Mouse (Mus musculus) midbrain, embryonic 13.5 days (tissue): ENCODE data around the gene Sctr. TPM values are rescaled to one million over a fixed set of nuclear protein-coding genes. Genes with fewer than 3 reads are reported as not detected.
"Not testable (repeated sequence)": the region's sequence is repeated elsewhere in the genome, so short reads cannot be mapped to it uniquely, and the experiment has no call there.

ENCODE experiments used
- ATAC-seq: fragments of 200-750 bp; cut with Nextera tagmentation; 2 replicates; pipeline ENCODE4 v1.8.0; 2017; ENCODE audit warnings: mild to moderate bottlenecking, moderate TSS enrichment, moderate library complexity
- H3K27ac ChIP-seq: fragments of 300-500 bp; sonication (generic); 2 replicates; pipeline ENCODE4 v1.5.1; 2015; ENCODE audit warnings: inconsistent platforms, mild to moderate bottlenecking, moderate library complexity
- H3K27me3 ChIP-seq: fragments of 300-500 bp; sonication (generic); 2 replicates; pipeline ENCODE4 v1.6.1; 2015; ENCODE audit warnings: mild to moderate bottlenecking, inconsistent platforms
- H3K36me3 ChIP-seq: fragments of 300-500 bp; sonication (generic); 2 replicates; pipeline ENCODE4 v1.6.1; 2015; ENCODE audit warnings: mild to moderate bottlenecking, inconsistent platforms
- H3K4me1 ChIP-seq: fragments of 300-500 bp; sonication (generic); replicated peaks from 2 replicates; pipeline ENCODE4 v1.6.1; 2015; ENCODE audit warnings: inconsistent platforms
- H3K4me2 ChIP-seq: fragments of 300-500 bp; sonication (generic); replicated peaks from 2 replicates; pipeline ENCODE4 v1.6.1; 2015; ENCODE audit warnings: moderate library complexity, mild to moderate bottlenecking, inconsistent platforms
- H3K4me3 ChIP-seq: fragments of 300-500 bp; sonication (generic); replicated peaks from 2 replicates; pipeline ENCODE4 v1.5.1; 2015; ENCODE audit warnings: mild to moderate bottlenecking, inconsistent platforms
- H3K9ac ChIP-seq: fragments of 300-500 bp; sonication (generic); replicated peaks from 2 replicates; pipeline ENCODE4 v1.6.1; 2015; ENCODE audit warnings: mild to moderate bottlenecking, inconsistent platforms
- H3K9me3 ChIP-seq: fragments of 300-500 bp; sonication (generic); 2 replicates; pipeline ENCODE4 v1.6.1; 2016; ENCODE audit warnings: mild to moderate bottlenecking, inconsistent platforms
- WGBS: fragments of 180-500 bp; shearing (Covaris S2); methylation state at CpG from one replicate; pipeline ENCODE4 v1.1.7; 2015; 5-methylcytosine and 5-hydroxymethylcytosine counted together
- polyA plus RNA-seq: library from polyadenylated mRNA; unstranded; fragments of >200 nt; fragmentation: Nextera tagmentation; extraction: Ambion mirVana; gene quantifications from 2 replicates; pipeline ENCODE4 v1.2.1, GENCODE M21; 2015

The Sctr gene
- polyA plus RNA-seq, 1 experiment from 2014 or later, result 0.98 TPM

- H3K9ac ChIP-seq, result no peak overlapping the region
- WGBS, result 70% methylated on average over 4 of the region's 4 CpGs
- no peak for ATAC-seq
- no peak overlapping the region for H3K4me2 ChIP-seq
- no peaks in the 10 kb centered on the region for H3K9me3 ChIP-seq
- H3K36me3 ChIP-seq, result no peaks in the 10 kb centered on the region
- H3K4me1 ChIP-seq, result peaks cover 20% of the 10 kb centered on the region
- peaks cover 51% of the 10 kb centered on the region for H3K27me3 ChIP-seq
- no peak overlapping the region for H3K27ac ChIP-seq
- no peak overlapping the region for H3K4me3 ChIP-seq
Measured at GRCm38 (mm10) chr1:120074931-120075330, 68.2 kb downstream of the Sctr start.

- Histone ChIP-seq H3K9me3 (no peaks in the 10 kb centered on the region), H3K9ac (no peak overlapping the region), H3K4me2 (no peak overlapping the region), H3K36me3 (no peaks in the 10 kb centered on the region), H3K4me1 (peaks cover 20% of the 10 kb centered on the region), H3K27ac (no peak overlapping the region), H3K4me3 (no peak overlapping the region), H3K27me3 (peaks cover 51% of the 10 kb centered on the region)
- WGBS, result 81% methylated on average over 5 of the region's 5 CpGs
- ATAC-seq, result no peak
Measured at GRCm38 (mm10) chr1:120075507-120075906, 68.8 kb downstream of the Sctr start.

- no peaks in the 10 kb centered on the region for H3K9me3 ChIP-seq
- no peak for ATAC-seq
- no peak overlapping the region for H3K9ac ChIP-seq
- no peak overlapping the region for H3K27ac ChIP-seq
- H3K36me3 ChIP-seq, result no peaks in the 10 kb centered on the region
- peaks cover 34% of the 10 kb centered on the region for H3K27me3 ChIP-seq
- H3K4me3 ChIP-seq, result no peak overlapping the region
- peaks cover 18% of the 10 kb centered on the region for H3K4me1 ChIP-seq
- H3K4me2 ChIP-seq, result no peak overlapping the region
- 13% methylated on average over 9 of the region's 9 CpGs for WGBS
Measured at GRCm38 (mm10) chr1:120077746-120078410, 71.2 kb downstream of the Sctr start.

GRCm38 (mm10) chr1:120080632-120081031 is 73.9 kb downstream of the Sctr start:
- H3K27ac ChIP-seq, result no peak overlapping the region
- no peak overlapping the region for H3K4me2 ChIP-seq
- H3K36me3 ChIP-seq, result no peaks in the 10 kb centered on the region
- no peak overlapping the region for H3K9ac ChIP-seq
- no peak for ATAC-seq
- peaks cover 6% of the 10 kb centered on the region; the same call in 1 of the 2 replicates for H3K27me3 ChIP-seq
- WGBS, result 83% methylated on average over 1 of the region's 1 CpGs
- no peak overlapping the region for H3K4me3 ChIP-seq
- no peaks in the 10 kb centered on the region for H3K9me3 ChIP-seq
- 0 out of 2 replicates have a peak, but pooled peaks cover 5% of the 10 kb centered on the region for H3K4me1 ChIP-seq

GRCm38 (mm10) chr1:120082957-120083585 is 76.4 kb downstream of the Sctr start:
- Histone ChIP-seq H3K36me3 (no peaks in the 10 kb centered on the region), H3K27ac (no peak overlapping the region), H3K4me2 (no peak overlapping the region), H3K4me1 (0 out of 2 replicates have a peak, but pooled peaks cover 2% of the 10 kb centered on the region), H3K4me3 (no peak overlapping the region), H3K9ac (no peak overlapping the region), H3K9me3 (no peaks in the 10 kb centered on the region), H3K27me3 (no peaks in the 10 kb centered on the region)
- WGBS, result 39% methylated on average over 7 of the region's 7 CpGs
- no peak for ATAC-seq

- ATAC-seq, result no peak
- H3K4me3 ChIP-seq, result no peak overlapping the region
- 71% methylated on average over 5 of the region's 5 CpGs for WGBS
- H3K27ac ChIP-seq, result no peak overlapping the region
- no peaks in the 10 kb centered on the region for H3K4me1 ChIP-seq
- H3K9ac ChIP-seq, result no peak overlapping the region
- no peaks in the 10 kb centered on the region for H3K27me3 ChIP-seq
- no peaks in the 10 kb centered on the region for H3K36me3 ChIP-seq
- no peaks in the 10 kb centered on the region for H3K9me3 ChIP-seq
- H3K4me2 ChIP-seq, result no peak overlapping the region
Measured at GRCm38 (mm10) chr1:120083921-120084517, 77.3 kb downstream of the Sctr start.

GRCm38 (mm10) chr1:120085696-120086095 is 79.0 kb downstream of the Sctr start:
- 69% methylated on average over 3 of the region's 3 CpGs for WGBS
- Histone ChIP-seq H3K27me3 (no peaks in the 10 kb centered on the region), H3K27ac (no peak overlapping the region), H3K4me1 (no peaks in the 10 kb centered on the region), H3K9me3 (no peaks in the 10 kb centered on the region), H3K36me3 (no peaks in the 10 kb centered on the region), H3K4me2 (no peak overlapping the region), H3K9ac (no peak overlapping the region), H3K4me3 (no peak overlapping the region)
- no peak for ATAC-seq

- WGBS, result 53% methylated on average over 13 of the region's 13 CpGs
- ATAC-seq, result no peak
- no peaks in the 10 kb centered on the region for H3K36me3 ChIP-seq
Measured at GRCm38 (mm10) chr1:120086644-120087043, 80.0 kb downstream of the Sctr start.

GRCm38 (mm10) chr1:120089180-120089579 is 82.5 kb downstream of the Sctr start:
- H3K27me3 ChIP-seq, result no peaks in the 10 kb centered on the region
- no peak overlapping the region for H3K9ac ChIP-seq
- no peaks in the 10 kb centered on the region for H3K9me3 ChIP-seq
- H3K4me3 ChIP-seq, result no peak overlapping the region
- no peak overlapping the region for H3K27ac ChIP-seq
- no peak for ATAC-seq
- H3K4me1 ChIP-seq, result no peaks in the 10 kb centered on the region
- WGBS, result 4% methylated on average over 5 of the region's 5 CpGs
- no peaks in the 10 kb centered on the region for H3K36me3 ChIP-seq
- no peak overlapping the region for H3K4me2 ChIP-seq

More at GRCm38 (mm10) chr1:120086644-120087043, 80.0 kb downstream of the Sctr start:
- Histone ChIP-seq H3K9ac (no peak overlapping the region), H3K4me2 (no peak overlapping the region), H3K4me1 (no peaks in the 10 kb centered on the region), H3K27me3 (no peaks in the 10 kb centered on the region), H3K4me3 (no peak overlapping the region), H3K27ac (no peak overlapping the region), H3K9me3 (no peaks in the 10 kb centered on the region)

- ATAC-seq, result no peak
- no peaks in the 10 kb centered on the region for H3K27me3 ChIP-seq
- H3K4me2 ChIP-seq, result no peak overlapping the region
- no peaks in the 10 kb centered on the region for H3K9me3 ChIP-seq
- no peak overlapping the region for H3K27ac ChIP-seq
- H3K4me3 ChIP-seq, result no peak overlapping the region
- no peaks in the 10 kb centered on the region for H3K36me3 ChIP-seq
- H3K9ac ChIP-seq, result no peak overlapping the region
- 86% methylated on average over 8 of the region's 8 CpGs for WGBS
- H3K4me1 ChIP-seq, result no peaks in the 10 kb centered on the region
Measured at GRCm38 (mm10) chr1:120090880-120091570, 84.3 kb downstream of the Sctr start.

GRCm38 (mm10) chr1:120093482-120094134 is 86.9 kb downstream of the Sctr start:
- WGBS, result 56% methylated on average over 11 of the region's 14 CpGs
- H3K27ac ChIP-seq, H3K27me3 ChIP-seq, H3K4me1 ChIP-seq, H3K36me3 ChIP-seq, H3K9ac ChIP-seq, H3K4me2 ChIP-seq, H3K4me3 ChIP-seq, H3K9me3 ChIP-seq: not testable (repeated sequence)
- ATAC-seq, result 0 out of 2 replicates have a peak, but pooled peaks have one; percentile 31
